Mouse (Mus musculus) right cerebral cortex, postnatal 4 days (tissue): Measurements from ENCODE around the gene Ppil2.
A peak's percentile ranks its signal among the peaks of the same experiment; 100 is the strongest.

ENCODE experiments used
- DNase-seq: peaks from one replicate; pipeline ENCODE4 v3.0.0-alpha.2; 2022

Ppil2 gene

DNA sequence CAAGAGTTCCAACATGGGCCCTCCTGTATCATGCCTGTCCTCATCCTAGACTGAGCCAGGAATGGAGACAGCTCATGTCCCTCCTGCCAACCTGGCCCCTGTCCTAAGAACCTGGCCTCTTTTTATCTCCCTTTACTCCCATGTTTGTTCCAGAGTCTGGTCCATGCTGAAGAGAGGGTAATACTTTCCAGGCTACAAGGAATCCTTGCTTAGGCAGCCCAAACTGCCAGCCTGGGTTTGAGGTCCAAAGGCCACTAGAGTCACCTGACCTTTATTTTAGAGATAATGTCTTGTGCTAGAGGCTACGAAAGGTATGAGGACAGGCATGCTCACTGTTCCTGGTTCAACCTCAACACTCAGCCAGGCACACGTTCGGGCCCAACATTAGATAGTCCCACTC is 14.1 kb downstream of the Ppil2 start:
- DNase-seq, result no peak

DNA sequence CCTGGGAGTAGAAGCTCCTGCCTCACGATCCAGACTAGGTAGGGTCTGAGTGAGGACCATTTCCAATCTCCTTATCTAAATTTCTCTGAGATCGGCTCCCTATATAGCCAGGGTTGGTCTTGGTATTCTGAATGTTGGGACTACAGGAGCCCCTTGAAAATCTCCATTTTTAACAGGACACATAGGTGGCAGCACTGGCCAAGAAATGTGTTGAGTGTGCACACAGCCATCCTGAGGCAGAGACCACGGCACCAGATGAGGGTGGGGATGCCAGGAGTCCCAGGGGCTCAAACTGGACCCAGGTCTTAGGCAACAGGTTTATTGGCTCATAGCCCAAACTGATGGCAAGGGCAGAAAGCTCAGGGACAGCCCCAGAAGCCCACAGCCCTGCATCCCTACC is 22.7 kb downstream of the Ppil2 start:
- no peak for DNase-seq

DNA sequence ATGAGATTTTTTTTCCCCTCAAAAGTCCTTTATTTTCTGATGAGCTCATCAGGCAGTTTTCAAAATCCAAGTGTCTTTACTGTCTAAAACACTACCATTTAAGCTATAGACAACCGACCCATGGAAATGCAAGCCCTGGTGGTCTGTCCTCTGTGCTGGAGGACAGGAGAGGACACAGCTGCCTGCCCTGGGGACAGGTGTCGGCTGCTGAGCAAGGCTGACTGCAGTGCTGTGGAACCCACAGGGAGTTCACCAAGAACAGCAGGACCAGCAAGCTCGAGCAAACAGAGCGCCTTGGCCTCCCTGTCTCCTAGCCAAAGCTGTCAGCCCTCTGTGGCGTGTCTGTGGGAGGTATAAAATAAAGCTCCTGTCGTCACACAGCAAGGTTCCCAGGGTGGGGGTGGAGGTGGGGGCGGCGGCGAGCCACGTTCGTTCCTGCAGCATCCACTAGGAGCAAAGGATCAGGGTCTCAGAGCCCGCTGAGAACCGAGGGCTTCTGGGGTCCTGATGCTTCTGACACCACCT is 24.3 kb downstream of the Ppil2 start:
- no peak for DNase-seq

DNA sequence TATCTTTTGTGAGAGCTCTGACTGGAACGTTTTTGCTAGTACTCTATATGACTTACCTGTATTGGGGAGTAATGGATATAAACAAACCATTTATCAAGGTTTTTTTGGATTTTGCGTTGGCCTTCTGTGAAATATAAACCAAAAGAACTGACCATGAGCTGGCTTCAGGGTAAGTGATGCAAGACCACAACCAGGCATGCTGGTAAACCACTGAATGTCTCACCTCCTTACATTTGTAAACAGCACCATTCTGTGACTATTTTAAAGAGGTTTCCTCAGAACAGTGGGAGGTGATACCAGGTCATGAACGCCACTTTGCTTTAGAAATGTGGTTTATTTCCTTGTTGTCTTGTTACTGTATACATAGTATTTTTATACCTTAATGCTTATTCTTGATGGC is 24.8 kb downstream of the Ppil2 start:
- DNase-seq, result no peak

DNA sequence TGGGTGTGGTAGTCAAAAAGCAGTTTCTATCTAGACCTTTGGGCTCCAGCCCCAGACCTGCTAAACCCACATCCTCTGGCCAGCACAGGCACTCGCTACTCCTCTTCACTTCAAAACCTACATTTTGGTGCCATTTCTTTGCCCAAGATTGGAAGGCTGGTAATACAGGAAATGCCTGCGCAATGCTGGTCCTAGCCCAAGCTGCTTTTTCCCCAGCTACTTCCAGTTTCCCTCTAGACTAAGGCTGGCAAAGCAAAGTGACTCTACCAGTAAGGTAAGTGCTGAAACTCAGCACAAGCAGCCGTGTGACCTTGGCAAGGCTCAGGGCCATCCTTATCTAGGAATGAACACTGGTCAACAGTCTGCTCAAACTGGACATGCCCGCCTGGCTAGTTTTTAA is 25.4 kb downstream of the Ppil2 start:
- DNase-seq, result no peak

DNA sequence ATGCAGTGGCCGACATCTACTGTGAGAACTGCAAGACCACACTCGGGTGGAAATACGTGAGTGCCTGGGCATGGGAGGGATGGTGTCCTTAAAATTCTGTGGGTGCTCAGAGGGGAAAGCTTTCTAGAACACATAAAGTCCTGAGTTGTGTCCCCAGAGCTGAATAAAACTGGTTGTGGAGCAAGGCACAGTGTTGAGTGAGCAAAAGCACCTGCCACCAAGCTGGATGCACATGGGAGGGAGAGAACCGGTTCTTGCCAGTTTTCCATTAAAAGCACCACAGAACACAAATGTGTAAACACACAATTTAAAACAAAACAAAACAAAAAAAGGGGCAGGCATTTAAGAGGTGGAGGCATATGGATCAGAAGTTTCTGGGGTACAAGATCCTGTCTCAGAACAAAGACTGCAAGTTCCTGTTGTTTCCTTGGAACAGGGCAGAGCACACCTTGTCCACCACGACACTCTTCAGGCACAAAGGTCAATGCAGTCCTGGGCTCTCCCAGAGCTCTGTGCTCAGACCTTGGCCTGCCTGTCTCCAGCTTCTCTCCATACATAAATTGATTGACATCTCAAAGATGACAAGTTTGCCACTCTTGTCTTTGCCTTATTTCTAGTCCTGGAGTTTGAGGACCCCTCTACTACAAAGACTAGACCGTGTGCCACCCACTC is 28.8 kb downstream of the Ppil2 start:
- DNase-seq, result no peak

DNA sequence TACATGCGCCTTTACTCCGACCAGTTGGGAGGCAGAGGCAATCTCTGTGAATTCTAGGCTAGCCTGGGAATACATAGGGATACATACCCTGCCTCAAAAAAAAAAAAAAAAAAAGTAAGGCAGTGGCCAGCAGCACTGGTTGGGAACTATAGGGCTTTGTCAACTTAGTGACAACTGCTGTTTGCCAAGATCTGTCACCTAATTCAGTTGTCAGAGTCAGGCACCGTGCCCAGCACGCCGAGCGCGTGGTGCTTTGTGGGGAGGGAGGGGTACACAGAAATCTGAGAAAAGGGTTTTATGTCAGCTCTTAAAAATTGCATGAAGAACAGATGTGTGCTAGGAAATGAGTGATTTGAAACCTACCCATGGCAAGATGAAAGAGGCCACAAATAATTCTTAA is 33.0 kb downstream of the Ppil2 start:
- DNase-seq, result no peak

DNA sequence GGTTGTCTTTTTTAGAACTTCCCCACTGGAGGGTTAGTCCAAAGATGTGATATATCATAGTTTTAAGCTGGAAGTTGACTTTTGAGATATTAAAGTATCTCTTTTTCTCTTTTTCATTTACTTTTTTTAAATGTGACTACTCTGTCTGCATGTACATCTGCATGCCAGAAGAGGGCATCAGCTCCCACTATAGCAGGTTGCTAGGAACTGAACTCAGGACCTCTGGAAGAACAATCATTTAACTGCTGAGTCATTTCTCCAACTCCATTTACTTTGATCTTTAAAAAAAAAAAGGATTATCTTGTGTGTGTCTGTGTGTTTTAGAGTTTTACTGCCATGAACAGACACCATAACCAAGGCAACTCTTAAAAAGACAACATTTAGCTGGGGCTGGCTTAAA is 34.2 kb downstream of the Ppil2 start:
- DNase-seq, result no peak

DNA sequence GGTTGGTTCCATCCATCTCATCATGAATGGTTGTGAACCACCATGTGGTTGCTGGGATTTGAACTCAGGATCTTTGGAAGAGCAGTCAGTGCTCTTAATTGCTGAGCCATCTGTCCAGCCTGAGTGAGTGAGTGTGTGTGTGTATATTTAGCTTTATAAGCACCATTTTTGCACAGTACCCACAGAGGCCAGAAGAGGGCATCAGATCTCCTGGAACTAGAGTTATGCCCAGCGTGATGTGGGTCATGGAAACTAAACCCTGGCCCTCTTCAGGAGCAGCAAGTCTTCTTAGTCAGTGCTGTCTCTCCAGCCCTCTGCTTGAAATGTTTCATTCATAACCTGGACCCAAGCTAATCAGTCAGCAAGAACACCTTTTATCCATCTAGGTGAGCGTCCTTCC is 34.8 kb downstream of the Ppil2 start:
- no peak for DNase-seq

DNA sequence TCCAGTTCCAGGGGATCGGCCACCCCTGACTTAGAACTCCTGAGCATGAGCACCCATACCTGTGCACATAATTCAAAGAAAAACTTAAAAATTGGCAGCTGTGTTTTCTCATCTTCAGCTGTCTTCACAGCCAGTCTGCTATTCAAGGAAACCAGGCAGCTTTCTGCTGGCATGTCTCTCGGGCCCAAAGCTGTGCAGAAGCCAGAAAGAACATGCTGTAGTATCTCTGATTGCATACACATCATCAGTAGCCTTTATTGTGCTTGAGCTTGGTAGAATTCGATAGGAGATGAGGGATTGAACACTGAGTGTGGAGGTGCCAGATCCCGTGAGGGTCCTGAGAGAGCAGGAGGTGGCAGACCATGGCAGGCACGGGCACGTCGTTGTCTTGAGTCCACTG is 38.1 kb downstream of the Ppil2 start:
- DNase-seq, result no peak

DNA sequence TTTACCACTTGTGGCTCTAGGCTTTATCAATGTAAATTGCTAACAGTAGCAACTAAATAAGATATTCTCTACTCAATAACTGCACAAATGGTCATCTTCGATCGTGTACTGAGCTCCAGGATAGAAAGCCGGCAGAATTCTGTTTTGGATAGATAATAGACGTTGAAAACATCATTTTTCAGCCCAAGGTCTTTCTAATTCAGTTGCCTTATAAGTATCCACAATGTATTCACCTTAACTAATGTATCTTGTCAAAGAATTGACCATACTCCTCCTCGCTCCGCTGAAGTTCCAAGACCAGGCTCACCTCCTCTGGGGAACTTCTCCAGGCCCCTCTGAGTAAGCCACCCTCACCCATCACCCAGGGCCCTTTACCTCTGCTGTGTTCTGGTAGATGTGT is 40.3 kb downstream of the Ppil2 start:
- DNase-seq, result no peak

DNA sequence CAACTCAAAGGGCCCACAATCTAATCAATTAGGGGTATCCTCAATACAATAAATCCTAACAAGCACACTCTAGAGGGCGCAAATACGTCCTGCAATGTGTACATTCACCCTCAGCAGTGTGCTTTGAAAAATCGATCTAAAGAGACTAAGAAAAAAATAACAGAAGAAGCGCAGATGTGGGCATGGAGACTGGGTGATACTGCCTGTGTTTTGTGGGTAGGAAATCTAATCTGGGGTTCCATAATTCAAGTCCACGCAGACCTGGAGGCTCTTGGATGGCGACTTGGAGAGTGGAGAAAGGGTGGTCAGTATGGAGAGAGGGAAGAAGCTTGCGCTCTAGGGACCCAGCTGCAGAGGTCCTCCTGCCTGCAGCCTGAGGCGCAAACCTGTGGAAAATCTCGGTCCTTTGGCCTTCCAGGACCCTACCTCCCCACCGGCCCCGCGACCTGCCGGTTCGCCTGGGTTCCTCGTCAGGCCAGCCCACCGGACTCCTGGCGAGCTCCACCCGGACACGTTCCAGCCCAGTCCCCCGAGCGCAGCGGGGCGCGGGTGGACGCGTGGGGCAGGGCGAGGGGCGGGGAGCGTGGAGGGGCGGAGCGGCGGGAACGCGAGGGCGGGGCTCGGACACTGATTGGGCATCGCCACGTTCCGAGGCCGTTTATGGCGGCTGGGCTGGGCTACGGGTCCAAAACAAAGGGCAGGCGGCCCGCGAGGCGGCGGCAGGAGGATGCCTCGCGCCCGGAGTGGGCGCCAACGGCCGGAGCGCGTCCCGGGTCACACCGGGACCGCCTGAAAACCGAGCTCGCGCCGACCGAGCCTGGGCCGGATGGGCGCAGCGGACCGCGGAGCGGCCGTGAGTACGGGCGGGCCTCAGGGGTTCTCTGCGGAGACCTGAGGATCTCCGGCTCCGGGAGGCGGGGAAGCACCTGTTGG is 41.3 kb downstream of the Ppil2 start, which contains the start of gene Ypel1:
Ypel1 (plus strand) TSS at position 186 of the 933 bp plus-strand sequence.
- DNase-seq, result peak; percentile 87

DNA sequence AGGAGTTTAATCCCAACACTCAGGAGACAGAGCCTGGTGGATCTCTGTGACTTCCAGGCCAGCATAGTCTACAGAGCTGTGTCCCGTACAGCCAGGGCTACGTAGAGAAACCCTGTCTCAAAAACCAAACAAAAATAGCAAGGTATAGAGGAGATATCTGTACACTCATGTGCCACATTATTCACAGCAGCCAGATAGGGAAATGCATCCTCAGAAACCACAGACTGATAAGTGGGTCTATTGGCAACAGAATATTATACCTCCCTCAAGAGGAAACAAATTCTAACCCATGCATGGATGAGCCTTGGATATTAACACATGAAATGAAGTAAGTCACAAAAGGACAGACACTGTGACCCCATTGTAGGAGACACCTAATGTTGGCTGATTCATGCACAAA is 43.5 kb downstream of the Ppil2 start:
- no peak for DNase-seq

DNA sequence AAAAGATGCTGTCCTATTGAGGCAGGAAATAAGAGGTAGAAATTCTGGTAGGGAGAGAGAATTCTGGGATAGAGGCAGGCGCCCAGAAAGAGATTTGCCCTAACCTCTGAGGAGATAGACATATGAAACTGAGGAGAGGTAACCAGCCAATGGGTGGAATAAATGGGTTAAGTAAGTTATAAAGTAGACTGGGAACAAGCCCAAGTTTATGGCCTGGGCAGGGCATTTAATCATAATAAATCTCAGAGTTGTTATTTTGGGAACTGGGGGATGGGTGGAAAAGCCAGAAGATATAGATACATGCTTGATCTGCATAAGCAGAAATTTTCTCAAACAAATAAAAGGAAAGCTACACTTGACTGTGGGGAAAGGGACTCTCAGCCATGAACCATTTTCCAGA is 48.7 kb downstream of the Ppil2 start:
- no peak for DNase-seq

DNA sequence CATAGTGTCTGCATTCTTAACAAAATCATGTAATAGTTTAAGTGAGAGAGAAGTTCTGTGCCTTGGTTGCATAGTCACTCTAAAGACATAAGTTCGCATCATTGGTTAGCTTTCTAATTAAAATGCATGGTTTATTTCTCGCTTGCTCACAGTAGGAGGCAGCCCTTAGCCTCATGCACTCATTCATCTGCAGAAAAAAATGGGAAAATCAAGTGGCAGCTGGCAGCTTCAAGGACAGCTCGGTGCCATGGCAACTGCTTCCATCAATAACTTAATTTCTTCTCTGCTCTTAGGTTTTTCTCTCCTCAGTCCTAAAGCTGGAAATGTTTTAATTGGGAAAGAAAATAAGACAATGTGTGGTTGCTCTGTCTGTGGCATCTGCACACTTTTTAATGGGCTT is 55.5 kb downstream of the Ppil2 start:
- no peak for DNase-seq

DNA sequence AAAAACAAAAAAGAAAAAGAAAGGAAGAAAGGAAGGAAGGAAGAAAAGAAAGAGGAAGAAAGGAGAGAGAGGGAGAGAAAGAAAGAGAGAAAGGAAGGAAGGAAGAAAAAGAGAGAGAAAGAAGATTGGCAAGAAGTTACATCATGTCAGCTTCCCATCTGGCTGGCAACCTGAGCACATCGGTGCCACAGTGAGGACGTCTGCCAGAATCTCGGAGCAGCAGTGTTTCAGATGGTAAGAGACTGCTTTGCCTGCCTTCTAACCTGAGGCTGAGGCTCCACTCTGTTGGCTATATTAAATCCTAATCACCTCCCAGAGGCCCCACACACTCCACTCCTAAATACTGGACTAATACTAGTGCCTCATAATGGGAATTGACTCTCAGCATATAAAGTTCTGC is 57.2 kb downstream of the Ppil2 start:
- no peak for DNase-seq

DNA sequence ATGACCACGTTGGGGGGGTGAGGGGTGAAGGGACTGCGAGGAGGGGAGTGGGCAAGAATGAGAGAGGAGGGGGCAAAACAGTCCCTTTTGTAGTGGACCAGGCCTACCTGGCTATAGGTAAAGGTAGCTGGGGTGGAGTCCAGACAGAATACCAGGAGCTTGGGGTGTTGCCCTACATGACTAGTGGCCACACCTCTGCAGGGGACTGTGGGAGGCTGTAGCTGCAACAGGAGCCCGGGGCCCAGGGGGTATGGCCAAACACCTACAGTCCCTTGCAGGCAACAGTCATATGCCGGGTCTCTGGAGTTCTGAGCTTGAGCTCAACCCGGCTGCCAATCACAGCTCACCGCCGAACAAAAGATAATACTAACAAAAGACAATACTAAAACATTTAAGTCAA is 59.0 kb downstream of the Ppil2 start:
- no peak for DNase-seq

DNA sequence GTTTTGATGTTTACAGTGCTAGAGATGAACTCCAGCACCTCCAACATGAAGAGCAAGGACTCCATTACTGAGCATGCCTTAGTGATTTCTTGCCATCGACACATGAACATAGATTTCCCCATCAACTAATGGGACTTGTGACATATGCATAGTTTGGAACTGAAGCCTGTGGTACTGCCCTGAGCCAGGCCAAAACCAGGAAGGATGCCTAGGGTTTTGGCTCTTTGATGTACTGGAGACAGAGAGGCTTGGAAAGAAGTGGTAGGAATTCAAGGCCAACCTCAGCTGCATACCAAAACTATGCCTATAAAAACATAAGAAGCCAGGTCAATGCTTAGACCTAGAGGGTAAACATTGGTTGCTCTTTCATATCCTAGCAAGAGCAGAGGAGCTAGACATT is 61.2 kb downstream of the Ppil2 start:
- no peak for DNase-seq

DNA sequence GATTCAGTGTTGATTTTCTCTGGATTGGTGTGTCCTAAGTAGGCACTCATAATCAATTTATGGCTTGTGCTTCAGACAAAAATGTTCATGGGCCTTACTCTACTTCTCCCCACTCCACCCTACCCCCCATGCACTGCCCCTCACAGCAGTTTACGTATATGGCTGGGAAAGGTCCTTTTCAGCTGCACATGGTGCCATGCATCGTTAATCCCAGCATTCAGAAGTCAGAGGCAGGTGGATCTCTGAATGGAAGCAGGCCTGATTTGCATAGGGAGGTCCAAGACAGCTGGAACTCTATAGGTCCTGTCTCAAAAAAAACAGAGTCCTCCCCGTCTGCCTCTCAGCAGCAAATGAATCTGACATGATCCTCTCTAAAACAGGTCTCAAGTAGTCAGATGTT is 65.8 kb downstream of the Ppil2 start:
- DNase-seq, result no peak

DNA sequence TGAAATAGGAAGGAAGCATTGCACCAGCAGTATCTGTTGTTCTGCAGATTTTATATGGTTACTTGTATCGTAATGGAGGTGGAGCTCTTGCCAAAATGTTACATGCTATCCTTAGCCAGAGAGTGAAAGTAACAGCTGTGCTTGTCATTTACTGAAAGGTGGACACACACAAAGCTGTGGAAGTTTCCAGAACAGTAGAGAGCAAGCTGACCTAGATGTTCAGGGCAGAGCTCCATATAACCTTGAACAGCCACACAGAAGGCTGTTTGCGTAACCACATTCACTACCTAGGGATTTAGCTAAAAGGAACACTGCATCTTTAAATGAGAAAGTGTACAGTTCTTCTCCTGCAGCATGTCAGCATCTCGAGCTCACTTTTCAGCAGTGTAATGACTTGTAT is 66.7 kb downstream of the Ppil2 start:
- no peak for DNase-seq

DNA sequence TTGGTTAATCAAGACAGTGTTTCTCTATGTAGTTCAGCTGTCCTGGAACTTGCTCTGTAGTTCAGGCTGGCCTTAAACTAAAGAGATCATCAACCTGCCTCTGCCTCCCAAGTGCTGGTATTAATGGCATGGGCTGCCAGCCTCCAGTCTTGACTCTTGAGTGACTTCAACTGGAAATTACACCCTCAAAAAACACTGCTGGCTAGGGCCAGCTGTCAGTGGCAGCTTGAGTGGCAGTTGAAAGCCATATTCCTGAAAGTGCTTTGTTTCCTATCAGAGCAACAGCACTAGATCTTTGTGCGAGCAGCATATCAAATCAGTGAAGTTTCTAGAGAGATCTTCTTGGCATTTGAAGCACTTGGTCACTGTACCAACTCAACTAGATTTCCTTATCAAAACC is 69.6 kb downstream of the Ppil2 start:
- no peak for DNase-seq

DNA sequence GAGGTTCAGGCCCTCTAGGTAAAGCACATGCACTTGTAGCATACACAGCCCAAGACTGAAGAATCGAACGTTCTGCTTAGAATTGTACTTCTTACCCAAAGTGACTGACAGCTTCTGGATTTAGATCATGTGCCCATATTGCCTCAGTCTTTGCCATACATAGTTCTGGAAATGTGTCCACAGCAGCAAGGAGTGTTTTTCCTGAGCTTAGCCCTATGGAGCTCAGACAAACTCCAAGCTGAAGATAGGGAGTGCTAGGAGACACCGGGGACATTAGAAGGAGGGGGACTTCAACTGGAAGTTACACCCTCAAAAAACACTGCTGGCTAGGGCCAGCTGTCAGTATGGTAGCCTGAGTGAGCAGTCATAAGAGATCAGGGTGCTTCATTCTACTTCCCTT is 70.3 kb downstream of the Ppil2 start:
- DNase-seq, result no peak
